Mouse (Mus musculus) neural tube, embryonic 13.5 days (tissue): ENCODE results near the gene Ptpn13. TPM values are rescaled to one million over a fixed set of nuclear protein-coding genes. Genes with fewer than 3 reads are reported as not detected.

Experiments
- ATAC-seq: fragments of 200-750 bp; cut with Nextera tagmentation; 2 replicates; pipeline ENCODE4 v1.8.0; 2017; ENCODE audit warnings: low read depth, mild to moderate bottlenecking, moderate TSS enrichment, moderate library complexity
- H3K27ac ChIP-seq: fragments of 300-500 bp; sonication (generic); replicated peaks from 2 replicates; pipeline ENCODE4 v1.5.1; 2015; ENCODE audit warnings: moderate library complexity, mild to moderate bottlenecking, inconsistent platforms
- H3K27me3 ChIP-seq: fragments of 300-500 bp; sonication (generic); 2 replicates; pipeline ENCODE4 v1.6.1; 2015; ENCODE audit warnings: mild to moderate bottlenecking, inconsistent platforms
- H3K36me3 ChIP-seq: fragments of 300-500 bp; sonication (generic); 2 replicates; pipeline ENCODE4 v1.6.1; 2015; ENCODE audit warnings: mild to moderate bottlenecking, inconsistent platforms
- H3K4me1 ChIP-seq: fragments of 300-500 bp; sonication (generic); replicated peaks from 2 replicates; pipeline ENCODE4 v1.6.1; 2015; ENCODE audit warnings: inconsistent platforms
- H3K4me2 ChIP-seq: fragments of 300-500 bp; sonication (generic); 2 replicates; pipeline ENCODE4 v1.6.1; 2015; ENCODE audit warnings: inconsistent platforms, mild to moderate bottlenecking, moderate library complexity
- H3K4me3 ChIP-seq: fragments of 300-500 bp; sonication (generic); 2 replicates; pipeline ENCODE4 v1.5.1; 2015; ENCODE audit warnings: mild to moderate bottlenecking, inconsistent platforms
- H3K9ac ChIP-seq: fragments of 300-500 bp; sonication (generic); 2 replicates; pipeline ENCODE4 v1.6.1; 2015; ENCODE audit warnings: moderate library complexity, mild to moderate bottlenecking, inconsistent platforms
- H3K9me3 ChIP-seq: fragments of 300-500 bp; sonication (generic); 2 replicates; pipeline ENCODE4 v1.6.1; 2016; ENCODE audit warnings: inconsistent platforms
- WGBS: fragments of 180-500 bp; shearing (Covaris S2); methylation state at CpG from one replicate; pipeline ENCODE4 v1.1.7; 2015; 5-methylcytosine and 5-hydroxymethylcytosine counted together
- polyA plus RNA-seq: library from polyadenylated mRNA; unstranded; fragments of >200 nt; fragmentation: Nextera tagmentation; extraction: Ambion mirVana; gene quantifications from 2 replicates; pipeline ENCODE4 v1.2.1, GENCODE M21; 2015

Gene Ptpn13
- polyA plus RNA-seq, 1 experiment from 2014 or later: 6.6 TPM

DNA sequence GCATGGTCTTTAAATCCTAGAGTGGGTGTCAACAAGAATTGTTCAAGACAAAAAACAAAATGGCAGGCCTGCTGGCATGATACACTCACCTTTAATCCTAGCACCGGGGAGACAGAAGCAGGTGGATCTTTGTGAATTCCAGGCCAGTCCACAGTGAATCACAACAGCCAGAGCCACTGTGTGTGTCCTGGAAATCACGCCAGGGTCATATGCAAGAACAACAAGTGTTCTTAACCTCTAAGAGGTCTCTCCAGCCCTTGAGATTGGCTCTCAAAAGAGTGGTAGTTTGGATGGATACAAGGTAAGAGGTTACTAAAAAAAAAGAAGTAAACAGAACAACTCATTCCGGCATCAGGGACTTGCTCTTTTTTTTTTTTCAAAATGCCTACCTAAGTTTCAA, 222.3 kb downstream of the Ptpn13 start:
- ATAC-seq: no peak
- 86% methylated on average over 3 of the region's 3 CpGs for WGBS
- Histone ChIP-seq H3K9ac (no peak overlapping the region), H3K4me2 (no peak overlapping the region), H3K36me3 (no peaks in the 10 kb centered on the region), H3K4me3 (no peak overlapping the region), H3K27ac (no peak overlapping the region), H3K9me3 (no peaks in the 10 kb centered on the region), H3K4me1 (no peaks in the 10 kb centered on the region), H3K27me3 (no peaks in the 10 kb centered on the region)

Other genes starting within 250 kb of the Ptpn13 start
- gene Mapk10, start 213.9 kb upstream of the Ptpn13 start, polyA plus RNA-seq: 82.3 and 87.9 TPM in 2 replicates
- gene Slc10a6, start 204.2 kb downstream of the Ptpn13 start, polyA plus RNA-seq: 0.73 and 0.87 TPM in 2 replicates
- gene 1700016H13Rik, start 230.8 kb downstream of the Ptpn13 start, polyA plus RNA-seq: 0.48 TPM in 1 of 2 replicates, not detected in the other